Mouse (Mus musculus) lung, postnatal 0 days (tissue): ENCODE results near the gene Gadl1.

Experiments
- CTCF ChIP-seq: IDR thresholded peaks from 2 replicates; pipeline ENCODE4 v1.5.1; 2016; ENCODE audit warnings: antibody characterized with exemption, mild to moderate bottlenecking
- EP300 ChIP-seq: IDR thresholded peaks from 2 replicates; pipeline ENCODE4 v1.6.1; 2016; ENCODE audit warnings: antibody characterized with exemption, mild to moderate bottlenecking, control low read depth

DNA sequence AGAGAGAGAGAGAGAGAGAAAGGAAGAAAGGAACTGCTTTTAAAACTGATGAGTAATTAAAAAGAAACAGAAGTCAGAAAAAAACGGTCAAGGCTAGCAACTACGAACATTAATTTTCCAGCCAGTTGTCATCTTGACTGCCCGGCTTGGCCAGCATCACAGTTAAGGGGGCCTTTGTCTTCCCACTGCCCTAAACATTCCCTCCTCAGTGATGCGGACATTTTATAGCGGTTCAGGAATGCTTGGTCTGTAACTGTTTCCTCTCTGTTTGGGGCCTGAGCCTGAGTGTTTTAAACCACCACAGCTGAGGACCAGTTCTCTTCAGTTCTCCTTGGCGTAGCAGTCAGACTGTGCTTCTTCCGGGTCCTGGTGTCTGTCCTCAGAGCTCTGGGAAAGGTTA is 4.8 kb downstream of the Gadl1 start:
- TF ChIP-seq CTCF (no peak), EP300 (no peak)
